Mouse (Mus musculus): Measurements from ENCODE around the gene Nadk. TPM values are rescaled to one million over a fixed set of nuclear protein-coding genes. Genes with fewer than 3 reads are reported as not detected.

Nadk gene
- total and polyA plus RNA-seq, 3 experiments: 162 to 204 (median 199) TPM

GRCm38 (mm10) chr4:155552917-155553532, 9.2 kb upstream of the Nadk start:
- Histone ChIP-seq H3K4me1 (ENCODE audit: control insufficient read depth in 1 of 2, insufficient read depth in 2 of 2) (peaks cover 11 to 39% of the 10 kb centered on the region in 2 experiments), H3K27me3 (replicated peaks) (no peaks in the 10 kb centered on the region), H3K36me3 (replicated peaks in 1 of 2; ENCODE audit: control insufficient read depth in 1 of 2, insufficient read depth in 1 of 2, low read length in 1 of 2) (peaks cover 61 to 77% of the 10 kb centered on the region in 2 experiments), H3K27ac (ENCODE audit: insufficient read depth, low read depth) (no peak overlapping the region), H3K4me3 (replicated peaks in 1 of 3; ENCODE audit: low read depth in 2 of 3, low read length in 2 of 3, poor library complexity in 1 of 3) (no peak overlapping the region), H3K9ac (ENCODE audit: insufficient read depth, low read depth) (no peak overlapping the region), H3K9me3 (replicated peaks; ENCODE audit: low read length) (no peaks in the 10 kb centered on the region), H3K4me2 (ENCODE audit: insufficient read depth, low read depth, poor library complexity, severe bottlenecking) (no peak overlapping the region), H3K79me2 (replicated peaks; ENCODE audit: control insufficient read depth, extremely low read depth, insufficient read depth, poor library complexity, severe bottlenecking) (peaks cover 15% of the 10 kb centered on the region)
- no peak for TF ChIP-seq MYC (IDR thresholded peaks at IDR 0.05; ENCODE audit: low read depth, low read length)
- no peak for TF ChIP-seq ZC3H11A (IDR thresholded peaks at IDR 0.05; ENCODE audit: low read depth, low read length)
- TF ChIP-seq USF2 (conservative IDR thresholded peaks at IDR 0.05; ENCODE audit: low read depth, low read length): no peak
- no peak for TF ChIP-seq E2F4 (IDR thresholded peaks at IDR 0.05; ENCODE audit: insufficient replicate concordance, low read depth, low read length)
- in situ Hi-C loops (cut with MboI; ENCODE audit: low pct_ligation_motif_present, low pct_unique_long_range_greater_than_20kb, low sequenced_read_pairs) (no loop called here), dilution Hi-C loops (cut with MboI; ENCODE audit: extremely low pct_ligation_motif_present, extremely low pct_unique_long_range_greater_than_20kb, low sequenced_read_pairs) (no loop called here)
- no peak for DNase-seq (ENCODE audit: extremely low read depth)

GRCm38 (mm10) chr4:155554880-155555279, 7.3 kb upstream of the Nadk start:
- in situ Hi-C loops (cut with MboI; ENCODE audit: low pct_ligation_motif_present, low pct_unique_long_range_greater_than_20kb, low sequenced_read_pairs): no loop called here
- dilution Hi-C loops (cut with MboI; ENCODE audit: extremely low pct_ligation_motif_present, extremely low pct_unique_long_range_greater_than_20kb, low sequenced_read_pairs): no loop called here
- Histone ChIP-seq H3K27ac (ENCODE audit: insufficient read depth, low read depth) (no peak overlapping the region), H3K9me3 (replicated peaks; ENCODE audit: low read length) (no peaks in the 10 kb centered on the region), H3K27me3 (replicated peaks) (no peaks in the 10 kb centered on the region), H3K4me2 (ENCODE audit: insufficient read depth, low read depth, poor library complexity, severe bottlenecking) (no peak overlapping the region), H3K36me3 (replicated peaks in 1 of 2; ENCODE audit: control insufficient read depth in 1 of 2, insufficient read depth in 1 of 2, low read length in 1 of 2) (peaks cover 65 to 82% of the 10 kb centered on the region in 2 experiments), H3K79me2 (replicated peaks; ENCODE audit: control insufficient read depth, extremely low read depth, insufficient read depth, poor library complexity, severe bottlenecking) (peaks cover 19% of the 10 kb centered on the region), H3K4me3 (replicated peaks in 1 of 3; ENCODE audit: low read depth in 2 of 3, low read length in 2 of 3, poor library complexity in 1 of 3) (no peak overlapping the region), H3K4me1 (ENCODE audit: control insufficient read depth in 1 of 2, insufficient read depth in 2 of 2) (peaks cover 9 to 41% of the 10 kb centered on the region in 2 experiments), H3K9ac (ENCODE audit: insufficient read depth, low read depth) (no peak overlapping the region)
- TF ChIP-seq NELFE (IDR thresholded peaks at IDR 0.05; ENCODE audit: low read depth, low read length) (no peak), POLR2A (IDR thresholded peaks at IDR 0.05; ENCODE audit: low read depth, low read length) (no peak), RAD21 (IDR thresholded peaks at IDR 0.05; ENCODE audit: low read depth, low read length) (no peak), MYC (IDR thresholded peaks at IDR 0.05; ENCODE audit: low read depth, low read length) (no peak)
- no peak for DNase-seq (ENCODE audit: extremely low read depth)

GRCm38 (mm10) chr4:155555464-155555863, 6.7 kb upstream of the Nadk start:
- H3K79me2 ChIP-seq (replicated peaks; ENCODE audit: control insufficient read depth, extremely low read depth, insufficient read depth, poor library complexity, severe bottlenecking): peaks cover 19% of the 10 kb centered on the region
- no peak for TF ChIP-seq E2F4 (IDR thresholded peaks at IDR 0.05; ENCODE audit: insufficient replicate concordance, low read depth, low read length)
- TF ChIP-seq RAD21 (IDR thresholded peaks at IDR 0.05; ENCODE audit: low read depth, low read length): no peak
- no peak for TF ChIP-seq CHD1 (IDR thresholded peaks at IDR 0.05; ENCODE audit: low read depth, low read length)
- TF ChIP-seq JUND (conservative IDR thresholded peaks at IDR 0.05; ENCODE audit: low read depth, low read length): no peak
- no peak for TF ChIP-seq MAFK (IDR thresholded peaks at IDR 0.05; ENCODE audit: insufficient replicate concordance, low read length)
- no peak for TF ChIP-seq POLR2AphosphoS2 (IDR thresholded peaks at IDR 0.05; ENCODE audit: low read depth, low read length)
- no peak for TF ChIP-seq MXI1 (IDR thresholded peaks at IDR 0.05; ENCODE audit: low read depth, low read length)
- TF ChIP-seq PAX5 (IDR thresholded peaks at IDR 0.05; ENCODE audit: low read length): no peak
- no peak for TF ChIP-seq GABPA (IDR thresholded peaks at IDR 0.05; ENCODE audit: insufficient replicate concordance, low read depth, low read length)
- TF ChIP-seq UBTF (IDR thresholded peaks at IDR 0.05; ENCODE audit: low read depth, low read length): no peak
- H3K4me2 ChIP-seq (ENCODE audit: insufficient read depth, low read depth, poor library complexity, severe bottlenecking): no peak overlapping the region
- dilution Hi-C loops (cut with MboI; ENCODE audit: extremely low pct_ligation_motif_present, extremely low pct_unique_long_range_greater_than_20kb, low sequenced_read_pairs) (no loop called here), in situ Hi-C loops (cut with MboI; ENCODE audit: low pct_ligation_motif_present, low pct_unique_long_range_greater_than_20kb, low sequenced_read_pairs) (no loop called here)
- DNase-seq (ENCODE audit: extremely low read depth): no peak
- no peak overlapping the region for H3K9ac ChIP-seq (ENCODE audit: insufficient read depth, low read depth)
- no peaks in the 10 kb centered on the region for H3K9me3 ChIP-seq (replicated peaks; ENCODE audit: low read length)
- H3K27me3 ChIP-seq (replicated peaks): no peaks in the 10 kb centered on the region
- H3K4me3 ChIP-seq (replicated peaks in 1 of 3; ENCODE audit: low read depth in 2 of 3, low read length in 2 of 3, poor library complexity in 1 of 3): no peak overlapping the region
- H3K36me3 ChIP-seq (replicated peaks in 1 of 2; ENCODE audit: control insufficient read depth in 1 of 2, insufficient read depth in 1 of 2, low read length in 1 of 2): peaks cover 71 to 88% of the 10 kb centered on the region in 2 experiments
- peaks cover 11 to 41% of the 10 kb centered on the region in 2 experiments for H3K4me1 ChIP-seq (ENCODE audit: control insufficient read depth in 1 of 2, insufficient read depth in 2 of 2)
- no peak overlapping the region for H3K27ac ChIP-seq (ENCODE audit: insufficient read depth, low read depth)
